Mouse (Mus musculus): ENCODE measurements around the gene Neo1. TPM values are rescaled to one million over a fixed set of nuclear protein-coding genes. Genes with fewer than 3 reads are reported as not detected.

Neo1 gene
- polyA plus RNA-seq, 1 experiment = 2.4 TPM

DNA sequence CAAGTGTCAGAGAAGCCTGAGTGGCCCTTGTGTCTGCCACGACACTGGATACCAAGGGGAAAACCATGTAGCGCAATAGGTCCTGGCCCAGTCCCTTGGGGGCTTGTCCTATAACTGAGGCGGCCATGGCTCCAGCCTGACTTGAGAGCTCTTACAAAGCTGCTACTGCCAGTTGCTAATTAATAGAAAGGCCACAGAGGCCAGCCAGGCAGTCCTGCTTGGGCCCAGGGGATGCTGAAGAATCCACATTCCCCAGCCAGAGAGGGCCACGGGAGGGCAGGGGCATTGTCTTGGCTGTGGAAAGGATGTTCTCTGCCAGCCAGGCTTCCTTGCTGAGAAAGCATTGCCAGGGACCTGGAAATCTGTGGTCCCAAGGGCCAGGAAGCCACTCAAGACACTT is 206.6 kb downstream of the Neo1 start:
- TF ChIP-seq CTCF (IDR thresholded peaks at IDR 0.05; ENCODE audit: extremely low read depth, insufficient read depth, insufficient read length, insufficient replicate concordance) (no peak), POLR2A (IDR thresholded peaks at IDR 0.05; ENCODE audit: low read depth, low read length) (no peak)
- Histone ChIP-seq H3K27me3 (ENCODE audit: control insufficient read depth, insufficient read depth, low read length) (no peaks in the 10 kb centered on the region), H3K4me1 (ENCODE audit: control insufficient read depth, insufficient read depth, insufficient read length) (no peaks in the 10 kb centered on the region), H3K27ac (ENCODE audit: insufficient read depth, low read length) (no peak overlapping the region), H3K4me3 (ENCODE audit: extremely low read depth, insufficient read depth, insufficient read length) (no peak overlapping the region), H3K36me3 (ENCODE audit: control insufficient read depth, insufficient read depth, low read length) (no peaks in the 10 kb centered on the region)
- DNase-seq (ENCODE audit: low read depth in 1 of 2, low spot score in 2 of 2) = no peak
- WGBS = 72% methylated on average over 4 of the region's 4 CpGs

Other genes starting within 250 kb of the Neo1 start
- 0.01 and 0.02 TPM in 2 replicates for gene Hcn4, start 213.0 kb downstream of the Neo1 start, polyA plus RNA-seq (2012; rRNA removed)

Measured in spleen, adult 2 months (tissue).